Mouse (Mus musculus) CH12.LX (cell line): ENCODE data around the gene Rsrp1. TPM values are rescaled to one million over a fixed set of nuclear protein-coding genes. Genes with fewer than 3 reads are reported as not detected.

Experiments
- DNase-seq: peaks from one replicate; pipeline ENCODE4 v3.0.0-alpha.2; 2013; ENCODE audit errors: extremely low read depth
- H3K27ac ChIP-seq: 2 replicates; pipeline ENCODE4 v1.5.1; 2012; ENCODE audit warnings: low read depth, mild to moderate bottlenecking, control low read depth, moderate library complexity; ENCODE audit not compliant: insufficient read depth
- H3K27me3 ChIP-seq: replicated peaks from 2 replicates; pipeline ENCODE3; 2012; ENCODE audit warnings: inconsistent platforms
- H3K36me3 ChIP-seq, 2 experiments: replicated peaks in 1 of 2; 2 replicates each; pipeline versions ENCODE3 to v1.6.1; 2012; ENCODE audit warnings: inconsistent platforms in 1 of 2, low read length in 1 of 2, mild to moderate bottlenecking in 1 of 2, mixed read lengths in 1 of 2, moderate library complexity in 1 of 2; ENCODE audit not compliant: control insufficient read depth in 1 of 2, insufficient read depth in 1 of 2
- H3K4me1 ChIP-seq, 2 experiments: 2 replicates each; pipeline ENCODE4 v1.6.1; 2012; ENCODE audit warnings: inconsistent platforms in 1 of 2, moderate library complexity in 1 of 2; ENCODE audit not compliant: insufficient read depth in 2 of 2, control insufficient read depth in 1 of 2
- H3K4me2 ChIP-seq: 2 replicates; pipeline ENCODE4 v1.6.1; 2012; ENCODE audit warnings: low read depth, mild to moderate bottlenecking, control low read depth; ENCODE audit not compliant: poor library complexity, insufficient read depth, severe bottlenecking
- H3K4me3 ChIP-seq, 3 experiments: fragments of 150-350 bp in 1 of 3; sonication (generic) in 1 of 3; replicated peaks in 1 of 3; 2 replicates each; pipeline versions ENCODE3 to v1.5.1; 2011 to 2012; ENCODE audit warnings: low read depth in 2 of 3, low read length in 2 of 3, mild to moderate bottlenecking in 2 of 3, moderate library complexity in 2 of 3, control low read depth in 1 of 3, improper control_type of control experiment in 1 of 3, inconsistent platforms in 1 of 3, mixed read lengths in 1 of 3; ENCODE audit not compliant: poor library complexity in 1 of 3
- H3K79me2 ChIP-seq: replicated peaks from 2 replicates; pipeline ENCODE4 v1.6.1; 2012; ENCODE audit warnings: mild to moderate bottlenecking, moderate library complexity; ENCODE audit not compliant: control insufficient read depth, poor library complexity, insufficient read depth, severe bottlenecking; ENCODE audit errors: extremely low read depth
- H3K9ac ChIP-seq: 2 replicates; pipeline ENCODE4 v1.6.1; 2012; ENCODE audit warnings: low read depth, mild to moderate bottlenecking, control low read depth, moderate library complexity; ENCODE audit not compliant: insufficient read depth
- H3K9me3 ChIP-seq: replicated peaks from 2 replicates; pipeline ENCODE3; 2012; ENCODE audit warnings: low read length, inconsistent platforms, mixed read lengths
- BHLHE40 ChIP-seq: IDR thresholded peaks from 2 replicates; pipeline ENCODE4 v1.6.1; 2011; ENCODE audit warnings: mild to moderate bottlenecking, low read depth, low read length, improper control_type of control experiment
- CHD1 ChIP-seq: IDR thresholded peaks from 2 replicates; pipeline ENCODE4 v1.6.1; 2012; ENCODE audit warnings: low read depth, low read length, improper control_type of control experiment, inconsistent platforms
- CHD2 ChIP-seq: IDR thresholded peaks from 2 replicates; pipeline ENCODE4 v1.6.1; 2011; ENCODE audit warnings: low read length, improper control_type of control experiment
- CTCF ChIP-seq, 2 experiments: IDR thresholded peaks in 1 of 2; conservative IDR thresholded peaks in 1 of 2; 2 replicates each; pipeline ENCODE4 v1.5.1; 2011 to 2012; ENCODE audit warnings: low read depth in 2 of 2, low read length in 2 of 2, improper control_type of control experiment in 1 of 2, inconsistent platforms in 1 of 2, mild to moderate bottlenecking in 1 of 2, moderate library complexity in 1 of 2
- GABPA ChIP-seq: IDR thresholded peaks from 2 replicates; pipeline ENCODE4 v1.6.1; 2012; ENCODE audit warnings: low read depth, low read length, improper control_type of control experiment, inconsistent platforms; ENCODE audit not compliant: insufficient replicate concordance
- HCFC1 ChIP-seq: IDR thresholded peaks from 2 replicates; pipeline ENCODE4 v1.6.1; 2012; ENCODE audit warnings: low read depth, mild to moderate bottlenecking, inconsistent platforms, low read length, improper control_type of control experiment
- JUN ChIP-seq: IDR thresholded peaks from 2 replicates; pipeline ENCODE4 v1.6.1; 2011; ENCODE audit warnings: low read depth, mild to moderate bottlenecking, low read length, improper control_type of control experiment, moderate library complexity; ENCODE audit not compliant: insufficient read depth
- KAT2A ChIP-seq: IDR thresholded peaks from 2 replicates; pipeline ENCODE4 v1.6.1; 2012; ENCODE audit warnings: low read length, improper control_type of control experiment, inconsistent platforms; ENCODE audit not compliant: insufficient replicate concordance
- MAFK ChIP-seq: IDR thresholded peaks from 2 replicates; pipeline ENCODE4 v1.6.1; 2011; ENCODE audit warnings: low read length, improper control_type of control experiment; ENCODE audit not compliant: insufficient replicate concordance
- MAZ ChIP-seq: IDR thresholded peaks from 2 replicates; pipeline ENCODE4 v1.6.1; 2012; ENCODE audit warnings: low read depth, mild to moderate bottlenecking, inconsistent platforms, low read length, improper control_type of control experiment, moderate library complexity
- MXI1 ChIP-seq: IDR thresholded peaks from 2 replicates; pipeline ENCODE4 v1.6.1; 2011; ENCODE audit warnings: mild to moderate bottlenecking, low read depth, low read length, improper control_type of control experiment
- MYC ChIP-seq: IDR thresholded peaks from 2 replicates; pipeline ENCODE4 v1.6.1; 2011; ENCODE audit warnings: low read depth, mild to moderate bottlenecking, improper control_type of control experiment, low read length
- NELFE ChIP-seq: IDR thresholded peaks from 2 replicates; pipeline ENCODE4 v1.6.1; 2011; ENCODE audit warnings: low read depth, low read length, improper control_type of control experiment
- NRF1 ChIP-seq: IDR thresholded peaks from 2 replicates; pipeline ENCODE4 v1.6.1; 2014; ENCODE audit warnings: low read depth, mild to moderate bottlenecking, inconsistent platforms, low read length, improper control_type of control experiment, moderate library complexity
- PAX5 ChIP-seq: IDR thresholded peaks from 2 replicates; pipeline ENCODE4 v1.6.1; 2012; ENCODE audit warnings: low read length, inconsistent platforms, mixed read lengths
- POLR2A ChIP-seq: IDR thresholded peaks from 2 replicates; pipeline ENCODE4 v1.6.1; 2011; ENCODE audit warnings: low read depth, mild to moderate bottlenecking, improper control_type of control experiment, low read length
- POLR2AphosphoS2 ChIP-seq: IDR thresholded peaks from 2 replicates; pipeline ENCODE4 v1.6.1; 2011; ENCODE audit warnings: low read depth, low read length, improper control_type of control experiment
- RCOR1 ChIP-seq: conservative IDR thresholded peaks from 2 replicates; pipeline ENCODE4 v1.6.1; 2012; ENCODE audit warnings: low read depth, mild to moderate bottlenecking, inconsistent platforms, low read length, improper control_type of control experiment
- SIN3A ChIP-seq: IDR thresholded peaks from 2 replicates; pipeline ENCODE4 v1.6.1; 2012; ENCODE audit warnings: low read length, improper control_type of control experiment, inconsistent platforms
- SMC3 ChIP-seq: IDR thresholded peaks from 2 replicates; pipeline ENCODE4 v1.6.1; 2011; ENCODE audit warnings: low read depth, low read length, improper control_type of control experiment
- TBP ChIP-seq: conservative IDR thresholded peaks from 2 replicates; pipeline ENCODE4 v1.6.1; 2011; ENCODE audit warnings: low read depth, low read length, improper control_type of control experiment
- ZC3H11A ChIP-seq: IDR thresholded peaks from 2 replicates; pipeline ENCODE4 v1.6.1; 2012; ENCODE audit warnings: low read depth, mild to moderate bottlenecking, inconsistent platforms, low read length, improper control_type of control experiment
- ZMIZ1 ChIP-seq: IDR thresholded peaks from 2 replicates; pipeline ENCODE4 v1.6.1; 2012; ENCODE audit warnings: low read depth, mild to moderate bottlenecking, inconsistent platforms, low read length, improper control_type of control experiment
- ZNF384 ChIP-seq: IDR thresholded peaks from 2 replicates; pipeline ENCODE4 v1.6.1; 2012; ENCODE audit warnings: low read depth, low read length, improper control_type of control experiment, inconsistent platforms
- dilution Hi-C: fragments of 300-500 bp; cut with MboI; formaldehyde crosslinking; loops from 2 replicates; pipeline ENCODE4 v1.14.3; 2020; ENCODE audit warnings: low sequenced_read_pairs; ENCODE audit not compliant: extremely low pct_unique_long_range_greater_than_20kb, extremely low pct_ligation_motif_present
- in situ Hi-C: fragments of 300-500 bp; cut with MboI; formaldehyde crosslinking; loops from 3 replicates; pipeline ENCODE4 v1.14.3; 2019; ENCODE audit warnings: low sequenced_read_pairs, low pct_ligation_motif_present, low pct_unique_long_range_greater_than_20kb, mixed read lengths
- polyA plus RNA-seq: library from polyadenylated mRNA; unstranded; fragments of >175 nt; gene quantifications from 2 replicates; pipeline ENCODE4 v1.2.1, GENCODE M21; 2012; ENCODE audit warnings: low read depth; ENCODE audit not compliant: insufficient read length
- total RNA-seq, 2 experiments: library from RNA; depleted of rRNA; stranded (reverse); fragments of 300-350 nt in 1 of 2; fragments of >200 nt in 1 of 2; gene quantifications; 2 replicates each; pipeline ENCODE4 v1.2.3; 2012 to 2014

Gene Rsrp1
- total and polyA plus RNA-seq, 3 experiments = 51.2 to 69.4 (median 61.3) TPM

DNA sequence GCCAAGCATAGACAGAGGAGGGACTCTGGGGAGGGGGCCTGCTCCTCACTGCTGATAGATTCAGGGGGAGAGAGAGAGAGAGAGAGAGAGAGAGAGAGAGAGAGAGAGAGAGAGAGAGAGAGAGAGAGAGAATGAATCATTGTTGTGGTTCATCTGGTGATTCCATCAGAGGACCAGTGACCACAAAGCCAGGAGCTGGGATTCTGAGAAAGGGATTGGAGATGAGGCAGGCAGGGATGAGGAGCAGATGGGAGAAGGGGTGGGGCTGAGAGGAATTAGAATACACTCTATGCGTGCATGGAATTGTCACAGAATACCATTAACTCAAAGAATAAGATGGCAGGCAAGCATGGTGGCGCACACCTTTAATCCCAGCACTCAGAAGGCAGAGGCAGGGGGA, 31.8 kb downstream of the Rsrp1 start:
- DNase-seq = no peak
- Histone ChIP-seq H3K79me2 (no peaks in the 10 kb centered on the region), H3K9ac (no peak overlapping the region), H3K27ac (no peak overlapping the region), H3K9me3 (no peaks in the 10 kb centered on the region), H3K4me1 (peaks cover 0 to 7% of the 10 kb centered on the region in 2 experiments; a peak in 3 of 4 replicates), H3K4me2 (no peak overlapping the region), H3K36me3 (no peaks in the 10 kb centered on the region), H3K27me3 (peaks cover 38% of the 10 kb centered on the region), H3K4me3 (no peak overlapping the region)
- in situ Hi-C loops (no loop called here), dilution Hi-C loops (no loop called here)
- TF ChIP-seq GABPA (no peak), KAT2A (no peak), MAZ (no peak), CTCF (conservative IDR thresholded peaks at IDR 0.05 in 1 of 2, IDR thresholded peaks at IDR 0.05 in 1 of 2; ENCODE audit: low read depth in 2 of 2, low read length in 2 of 2) (no peak), ZC3H11A (no peak), CHD1 (no peak), POLR2A (no peak), RCOR1 (no peak), SIN3A (no peak), NELFE (no peak), MYC (no peak), ZMIZ1 (no peak), PAX5 (no peak), SMC3 (no peak), ZNF384 (no peak), MXI1 (no peak), JUN (no peak), MAFK (no peak)

DNA sequence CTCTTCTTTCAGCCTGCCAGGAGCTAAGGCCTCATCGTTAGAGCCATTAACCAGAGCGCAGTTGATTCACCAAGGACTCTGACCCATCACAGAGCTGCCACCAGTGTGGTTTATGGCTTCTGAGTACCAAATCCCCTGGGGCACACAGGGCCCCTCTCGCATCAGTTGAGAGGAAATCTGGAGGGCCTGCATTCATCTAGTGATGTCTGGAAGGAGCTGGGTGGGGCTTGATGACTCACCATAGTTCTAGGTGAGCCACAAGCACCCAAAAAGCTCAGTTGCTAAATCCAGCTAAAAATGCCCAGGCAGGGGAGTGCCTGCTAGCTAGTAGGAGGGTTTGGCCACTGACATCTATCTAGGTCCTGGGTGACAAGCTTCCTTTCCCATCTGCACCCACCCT, 32.5 kb downstream of the Rsrp1 start:
- no peaks in the 10 kb centered on the region for H3K9me3 ChIP-seq
- no peak overlapping the region for H3K9ac ChIP-seq
- in situ Hi-C loops (no loop called here), dilution Hi-C loops (no loop called here)
- TF ChIP-seq CHD2 (no peak), GABPA (no peak), CHD1 (no peak), BHLHE40 (no peak), MAZ (no peak), MAFK (no peak), NRF1 (no peak), SIN3A (no peak), HCFC1 (no peak), TBP (no peak), ZMIZ1 (no peak), ZC3H11A (no peak), POLR2AphosphoS2 (no peak), CTCF (conservative IDR thresholded peaks at IDR 0.05 in 1 of 2, IDR thresholded peaks at IDR 0.05 in 1 of 2; ENCODE audit: low read depth in 2 of 2, low read length in 2 of 2) (no peak)
- no peak overlapping the region for H3K27ac ChIP-seq
- peaks cover 0 to 7% of the 10 kb centered on the region in 2 experiments; a peak in 3 of 4 replicates for H3K4me1 ChIP-seq
- no peaks in the 10 kb centered on the region for H3K36me3 ChIP-seq
- H3K79me2 ChIP-seq = no peaks in the 10 kb centered on the region
- no peak overlapping the region for H3K4me2 ChIP-seq
- H3K4me3 ChIP-seq = no peak overlapping the region
- DNase-seq = peak; percentile 52
- peaks cover 41% of the 10 kb centered on the region for H3K27me3 ChIP-seq
